Mouse (Mus musculus) layer of hippocampus, adult 8-10 months (tissue): ENCODE results near the gene Slc9b1. TPM values are rescaled to one million over a fixed set of nuclear protein-coding genes. Genes with fewer than 3 reads are reported as not detected.

Experiments used
- DNase-seq, 2 experiments: peaks; one replicate each; pipeline ENCODE4 v3.0.0; 2022; ENCODE audit warnings: low spot score in 2 of 2
- total RNA-seq, 4 experiments: library from RNA; stranded (reverse); gene quantifications; 2 replicates each; pipeline ENCODE4 v1.2.4; 2022

Gene Slc9b1
- total RNA-seq, result 1 to 10 TPM in 2 of 4 experiments, under 1 TPM in 2; 0.39 to 2.0 (median 1.0) TPM

DNA sequence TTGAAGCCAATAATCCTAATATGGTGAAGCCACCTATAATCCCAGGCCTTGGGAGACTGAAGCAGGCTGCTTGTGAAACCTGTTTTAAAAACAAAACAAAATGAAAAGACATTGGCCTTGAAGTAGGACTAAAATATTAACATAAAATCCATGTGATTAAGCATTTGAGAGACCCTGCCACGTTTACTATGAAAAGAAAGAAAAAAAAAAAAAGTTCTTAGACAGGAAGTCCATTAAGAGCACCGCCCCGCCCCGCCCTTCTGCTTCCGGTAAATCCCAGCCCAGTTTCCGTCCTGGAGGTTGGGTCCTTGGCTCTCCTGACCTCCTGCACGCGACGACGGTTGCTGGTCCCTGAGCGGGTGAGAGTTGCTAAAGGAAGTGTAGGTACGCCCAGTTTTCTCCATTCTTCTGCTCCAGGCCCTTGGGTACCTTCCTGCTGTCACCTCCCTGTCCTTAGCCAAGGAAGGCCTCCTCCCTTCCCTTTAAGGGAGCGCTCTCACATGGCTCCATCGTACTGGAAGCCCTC, at the start of gene Slc9b1:
Gene Slc9b1 (plus strand): TSS at position 291 of the 526 bp plus-strand sequence.
- DNase-seq, result no peak

- peak in 1 of 2 experiments; percentile 14 for DNase-seq
Measured at GRCm38 (mm10) chr3:135298560-135298959, 49.3 kb upstream of the Slc9b1 start.

DNA sequence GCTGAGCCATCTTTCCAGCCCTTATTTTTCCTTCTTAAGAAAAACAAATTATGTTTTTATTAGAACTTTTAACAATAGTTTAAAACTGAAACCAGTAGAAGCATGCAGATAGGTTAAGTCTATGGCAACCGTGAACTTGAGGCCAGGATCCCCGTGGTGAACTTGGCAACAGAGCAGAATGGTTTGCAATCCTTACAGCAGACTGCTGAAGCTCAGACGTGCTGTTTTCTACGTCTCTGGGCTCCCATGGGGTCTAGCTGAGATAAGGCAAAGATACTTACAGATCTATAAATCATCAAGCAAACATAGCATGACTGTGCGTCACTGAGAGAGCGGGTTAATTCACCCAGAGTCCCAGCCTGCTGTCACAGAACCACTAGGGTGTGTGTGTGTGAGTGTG, 47.7 kb upstream of the Slc9b1 start:
- DNase-seq, result no peak

GRCm38 (mm10) chr3:135304060-135304459, 43.8 kb upstream of the Slc9b1 start:
- DNase-seq, result no peak

DNA sequence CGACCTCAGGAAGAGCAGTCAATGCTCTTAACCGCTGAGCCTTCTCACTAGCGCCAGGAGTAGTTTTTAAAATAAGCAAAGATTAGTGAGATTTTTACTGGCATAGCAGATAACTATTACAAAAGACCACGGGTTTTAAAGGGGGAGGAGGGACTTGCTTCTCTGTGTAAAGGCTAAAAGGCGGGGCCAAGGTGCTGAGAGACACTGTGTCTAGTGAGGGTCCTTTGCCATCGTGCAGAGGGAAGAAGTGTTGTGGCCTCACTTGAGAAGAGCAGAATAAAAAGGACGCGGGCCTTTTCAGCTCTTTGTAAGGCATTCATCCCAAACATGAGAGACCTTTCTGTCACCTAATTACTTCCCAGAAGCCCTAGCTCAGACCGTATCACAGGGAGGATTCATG, 43.3 kb upstream of the Slc9b1 start:
- no peak for DNase-seq

- DNase-seq, result no peak
Measured at GRCm38 (mm10) chr3:135307411-135308259, 40.2 kb upstream of the Slc9b1 start, which contains the start of gene Slc9b2. Gene Slc9b2, plus strand, starts transcription at chr3:135307700.

DNA sequence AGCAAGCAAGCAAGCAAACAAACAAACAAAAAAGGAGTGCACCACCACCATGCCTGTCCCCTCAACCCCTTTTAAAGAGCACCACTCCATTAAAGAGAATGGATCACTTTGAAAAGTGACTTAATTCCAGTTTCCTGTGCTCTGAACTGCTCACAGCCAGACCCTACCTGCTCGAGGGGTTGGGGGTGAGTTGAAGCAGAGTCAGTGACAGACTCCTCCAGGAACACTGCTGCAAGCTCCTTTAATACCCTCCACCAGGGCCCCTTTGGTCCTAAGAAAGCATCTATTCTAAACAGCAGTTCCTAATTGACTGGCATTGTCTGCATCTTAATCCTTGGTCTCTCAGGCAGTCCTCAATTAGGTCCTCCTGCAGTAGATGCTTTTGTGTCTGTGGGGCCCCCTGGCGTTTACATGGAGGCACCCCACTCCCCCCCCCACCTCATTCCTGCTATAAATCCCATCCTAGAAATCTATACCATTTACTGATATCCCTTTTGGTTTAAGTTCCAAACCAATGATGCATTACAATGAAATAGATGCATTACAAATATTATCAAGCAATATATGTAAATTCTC, 34.8 kb upstream of the Slc9b1 start:
- DNase-seq, result no peak

DNA sequence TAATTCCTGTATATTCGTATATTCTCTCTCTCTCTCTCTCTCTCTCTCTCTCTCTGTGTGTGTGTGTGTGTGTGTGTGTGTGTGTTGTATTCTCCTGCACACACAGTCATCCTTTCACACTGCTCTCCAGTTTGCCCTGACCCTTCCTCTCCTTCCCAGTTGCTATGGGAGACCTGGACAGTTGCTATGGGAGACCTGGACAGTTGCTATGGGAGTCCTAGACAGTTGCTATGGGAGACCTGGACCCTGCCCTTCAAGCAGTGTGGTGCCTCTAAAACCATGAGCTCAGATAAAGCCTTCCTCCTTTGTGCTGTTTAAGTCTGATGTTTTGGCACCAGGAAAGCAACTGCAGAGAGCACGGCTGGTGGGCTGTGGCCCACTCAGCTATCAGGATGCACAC, 34.1 kb upstream of the Slc9b1 start:
- no peak for DNase-seq

- no peak for DNase-seq
Measured at GRCm38 (mm10) chr3:135314811-135315210, 33.0 kb upstream of the Slc9b1 start.

DNA sequence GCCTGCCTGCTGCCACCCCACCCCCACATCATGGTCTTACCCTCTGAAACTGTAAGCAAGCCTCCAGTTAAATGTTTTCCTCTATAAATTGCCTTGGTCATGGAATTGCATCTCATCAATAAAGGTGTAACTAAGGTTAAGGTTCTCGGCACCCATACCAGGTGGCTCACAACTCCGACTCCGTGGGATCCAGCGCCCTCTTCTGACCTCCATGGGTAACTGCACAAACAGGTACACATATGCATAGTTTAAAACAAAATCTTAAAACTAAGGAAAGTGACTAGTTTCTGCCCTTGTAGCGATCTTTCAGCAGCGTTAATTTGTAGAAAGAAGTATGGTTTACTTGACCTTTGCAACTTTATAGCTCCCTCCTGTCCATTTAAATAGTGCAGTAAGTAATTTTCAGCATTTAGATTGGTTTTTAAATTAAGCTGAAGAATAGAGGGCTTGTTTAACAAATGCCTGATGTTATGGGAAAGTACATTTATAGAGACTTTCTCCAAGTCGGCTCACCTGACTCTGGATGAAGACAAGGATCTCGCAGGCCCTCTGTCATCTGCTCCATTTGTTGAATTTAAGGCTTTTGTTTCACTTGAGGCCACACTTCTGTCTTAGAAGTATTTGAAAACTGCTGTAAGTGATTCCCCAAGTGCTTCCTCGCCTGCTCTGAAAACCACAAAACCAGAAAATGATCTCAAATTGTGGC, 32.0 kb upstream of the Slc9b1 start:
- DNase-seq, result no peak

GRCm38 (mm10) chr3:135318331-135318730, 29.5 kb upstream of the Slc9b1 start:
- no peak for DNase-seq

DNA sequence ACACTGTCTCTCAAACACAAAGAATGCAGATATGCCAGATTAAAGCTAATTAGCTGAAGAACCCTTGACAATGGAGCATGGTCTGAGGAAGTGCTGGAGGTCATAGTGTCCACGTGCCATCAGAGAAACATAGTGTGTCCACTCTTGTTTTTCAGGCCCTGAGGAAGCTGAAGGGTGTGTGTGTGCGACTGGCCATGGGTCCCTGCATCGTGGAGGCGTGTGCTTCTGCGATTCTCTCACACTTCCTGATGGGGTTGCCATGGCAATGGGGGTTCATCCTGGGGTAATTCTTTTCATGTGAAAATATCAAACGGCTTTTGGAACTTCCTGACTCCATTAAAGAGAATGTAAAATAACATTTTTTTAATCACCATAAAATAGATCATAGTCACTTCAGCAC, 23.5 kb upstream of the Slc9b1 start:
- DNase-seq, result no peak

DNA sequence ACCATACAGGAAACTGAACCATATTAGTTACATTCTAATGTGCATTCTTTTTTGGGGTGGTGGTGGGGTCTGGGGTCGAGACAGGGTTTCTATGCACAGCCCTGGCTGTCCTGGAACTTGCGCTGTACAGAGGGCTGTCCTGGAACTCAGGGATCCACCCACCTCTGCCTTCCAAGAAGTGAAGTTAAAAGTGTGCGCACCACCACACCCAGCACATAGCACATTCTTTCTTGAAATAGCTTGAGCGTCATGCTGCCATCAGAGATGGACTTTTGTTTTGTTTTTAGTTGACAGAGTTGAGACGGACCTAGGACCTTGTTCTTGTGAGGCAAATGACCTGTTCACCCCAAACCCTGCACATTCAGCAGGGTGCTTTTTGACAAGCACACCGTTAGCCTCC, 20.7 kb upstream of the Slc9b1 start:
- DNase-seq, result no peak

GRCm38 (mm10) chr3:135327601-135328000, 20.2 kb upstream of the Slc9b1 start:
- no peak for DNase-seq

- DNase-seq, result no peak
Measured at GRCm38 (mm10) chr3:135328560-135328959, 19.3 kb upstream of the Slc9b1 start.

- DNase-seq, result no peak
Measured at GRCm38 (mm10) chr3:135332691-135333090, 15.1 kb upstream of the Slc9b1 start.

DNA sequence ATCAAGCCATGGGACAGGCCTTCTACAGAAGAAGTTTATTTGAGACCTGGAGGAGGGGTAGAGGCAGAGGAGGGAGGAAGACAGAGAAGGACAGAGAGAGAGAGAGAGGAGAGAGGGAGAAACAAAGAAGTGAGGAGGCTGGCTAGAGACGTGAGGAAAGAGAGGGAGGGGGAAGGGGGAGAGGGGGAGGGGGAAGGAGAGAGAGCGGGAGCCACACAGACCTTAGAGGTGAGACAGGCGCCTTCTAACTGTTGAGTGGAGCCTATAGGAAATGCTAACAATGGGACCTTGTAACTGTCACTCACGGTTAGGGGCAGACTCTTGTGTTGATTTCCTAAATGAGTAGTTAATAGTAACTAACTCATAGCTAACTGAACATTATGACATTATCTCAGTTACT, 14.1 kb upstream of the Slc9b1 start:
- DNase-seq, result no peak

- no peak for DNase-seq
Measured at GRCm38 (mm10) chr3:135349022-135349421, 1.2 kb downstream of the Slc9b1 start.

GRCm38 (mm10) chr3:135351857-135352256, 4.0 kb downstream of the Slc9b1 start:
- no peak for DNase-seq

DNA sequence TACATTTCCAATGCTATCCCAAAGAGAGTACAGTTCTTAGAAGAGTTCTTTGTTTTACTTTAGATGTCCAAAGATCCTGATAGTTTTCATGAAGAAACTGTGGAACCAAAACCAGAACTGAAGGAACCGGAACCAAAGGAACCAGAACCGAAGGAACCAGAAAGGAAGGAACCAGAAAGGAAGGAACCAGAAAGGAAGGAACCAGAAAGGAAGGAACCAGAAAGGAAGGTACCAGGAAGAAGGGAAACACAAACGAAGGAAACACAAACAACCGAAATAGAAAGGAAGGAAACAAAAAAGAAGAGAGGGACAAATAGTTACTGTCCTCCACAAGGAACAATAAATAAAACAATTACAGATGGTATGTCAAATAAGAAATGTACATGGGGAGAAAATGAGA, 9.6 kb downstream of the Slc9b1 start:
- no peak for DNase-seq

GRCm38 (mm10) chr3:135375836-135376235, 28.0 kb downstream of the Slc9b1 start:
- no peak for DNase-seq

- DNase-seq, result no peak
Measured at GRCm38 (mm10) chr3:135377445-135377844, 29.6 kb downstream of the Slc9b1 start.
